Mouse (Mus musculus): ENCODE data around the gene Gmds. TPM values are rescaled to one million over a fixed set of nuclear protein-coding genes. Genes with fewer than 3 reads are reported as not detected.
A peak's percentile ranks its signal among the peaks of the same experiment; 100 is the strongest.

Gene Gmds
- total RNA-seq, 2 experiments from 2014 or later = 6.9 to 7.8 TPM

- no peak for ATAC-seq (ENCODE audit: poor library complexity, severe bottlenecking)
Observed at GRCm38 (mm10) chr13:32268284-32268683, 70.3 kb downstream of the Gmds start.

- ATAC-seq (ENCODE audit: poor library complexity, severe bottlenecking) = no peak
Observed at GRCm38 (mm10) chr13:32267184-32267775, 71.3 kb downstream of the Gmds start.

GRCm38 (mm10) chr13:32266721-32267120 is 71.8 kb downstream of the Gmds start:
- ATAC-seq (ENCODE audit: poor library complexity, severe bottlenecking) = no peak

- no peak for ATAC-seq (ENCODE audit: poor library complexity, severe bottlenecking)
Observed at GRCm38 (mm10) chr13:32256121-32256520, 82.4 kb downstream of the Gmds start.

GRCm38 (mm10) chr13:32252276-32252675 is 86.3 kb downstream of the Gmds start:
- ATAC-seq (ENCODE audit: poor library complexity, severe bottlenecking) = no peak

- ATAC-seq (ENCODE audit: poor library complexity, severe bottlenecking) = no peak
Observed at GRCm38 (mm10) chr13:32242200-32242599, 96.3 kb downstream of the Gmds start.

GRCm38 (mm10) chr13:32236269-32236678 is 102.3 kb downstream of the Gmds start:
- no peak for ATAC-seq (ENCODE audit: poor library complexity, severe bottlenecking)

- no peak for ATAC-seq (ENCODE audit: poor library complexity, severe bottlenecking)
Observed at GRCm38 (mm10) chr13:32235046-32235445, 103.5 kb downstream of the Gmds start.

GRCm38 (mm10) chr13:32234019-32234418 is 104.5 kb downstream of the Gmds start:
- no peak for ATAC-seq (ENCODE audit: poor library complexity, severe bottlenecking)

- ATAC-seq (ENCODE audit: poor library complexity, severe bottlenecking) = no peak
Observed at GRCm38 (mm10) chr13:32232391-32232790, 106.1 kb downstream of the Gmds start.

GRCm38 (mm10) chr13:32231956-32232355 is 106.6 kb downstream of the Gmds start:
- no peak for ATAC-seq (ENCODE audit: poor library complexity, severe bottlenecking)

- peak; percentile 93 for ATAC-seq (ENCODE audit: poor library complexity, severe bottlenecking)
Observed at GRCm38 (mm10) chr13:32227874-32228562, 110.5 kb downstream of the Gmds start.

GRCm38 (mm10) chr13:32217647-32218046 is 120.9 kb downstream of the Gmds start:
- no peak; the same call in 1 of the 2 replicates for ATAC-seq (ENCODE audit: poor library complexity, severe bottlenecking)

- ATAC-seq (ENCODE audit: poor library complexity, severe bottlenecking) = peak; percentile 71
Observed at GRCm38 (mm10) chr13:32213702-32214452, 124.7 kb downstream of the Gmds start.

GRCm38 (mm10) chr13:32212125-32212524 is 126.4 kb downstream of the Gmds start:
- ATAC-seq (ENCODE audit: poor library complexity, severe bottlenecking) = peak; percentile 72

- ATAC-seq (ENCODE audit: poor library complexity, severe bottlenecking) = no peak
Observed at GRCm38 (mm10) chr13:32207172-32207908, 131.2 kb downstream of the Gmds start.

- ATAC-seq (ENCODE audit: poor library complexity, severe bottlenecking) = no peak
Observed at GRCm38 (mm10) chr13:32179906-32180305, 158.6 kb downstream of the Gmds start.

- no peak for ATAC-seq (ENCODE audit: poor library complexity, severe bottlenecking)
Observed at GRCm38 (mm10) chr13:32178682-32179081, 159.9 kb downstream of the Gmds start.

GRCm38 (mm10) chr13:32177852-32178453 is 160.6 kb downstream of the Gmds start:
- no peak for ATAC-seq (ENCODE audit: poor library complexity, severe bottlenecking)

- ATAC-seq (ENCODE audit: poor library complexity, severe bottlenecking) = no peak
Observed at GRCm38 (mm10) chr13:32175028-32175427, 163.5 kb downstream of the Gmds start.

- no peak for ATAC-seq (ENCODE audit: poor library complexity, severe bottlenecking)
Observed at GRCm38 (mm10) chr13:32169173-32169572, 169.4 kb downstream of the Gmds start.

Data from megakaryocyte, adult 5-6 weeks (primary cell).